Mouse (Mus musculus): ENCODE results near the gene 4930579G24Rik.

GRCm38 (mm10) chr3:79595468-79595867, 33.4 kb upstream of the 4930579G24Rik start:
- TF ChIP-seq CTCF (IDR thresholded peaks at IDR 0.05; ENCODE audit: borderline replicate concordance, insufficient read depth, low read length) (no peak), POLR2A (IDR thresholded peaks at IDR 0.05; ENCODE audit: low read depth, low read length) (no peak)

All from embryonic fibroblast, embryonic 13.5 days (primary cell).